Mouse (Mus musculus) urinary bladder, adult 18-20 months (tissue): ENCODE data around the gene Etfdh.

Experiments used
- DNase-seq, 2 experiments: peaks; one replicate each; pipeline ENCODE4 v3.0.0; 2022; ENCODE audit warnings: low spot score in 2 of 2, mixed read lengths in 2 of 2

Gene Etfdh

GRCm38 (mm10) chr3:79629416-79629730 lies at the start of gene Etfdh:
TSS of gene Etfdh (minus strand) at chr3:79629500.
- peak in 1 of 2 experiments; percentile 29 for DNase-seq

GRCm38 (mm10) chr3:79676411-79676810 lies 47.1 kb upstream of the Etfdh start:
- no peak for DNase-seq

- no peak for DNase-seq
These were observed 45.3 kb upstream of the Etfdh start for GRCm38 (mm10) chr3:79674641-79675040.

GRCm38 (mm10) chr3:79673082-79673481 lies 43.8 kb upstream of the Etfdh start:
- peak in 1 of 2 experiments; percentile 5 for DNase-seq

- DNase-seq: no peak
These were observed 42.9 kb upstream of the Etfdh start for GRCm38 (mm10) chr3:79672188-79672587.

- no peak for DNase-seq
These were observed 41.3 kb upstream of the Etfdh start for GRCm38 (mm10) chr3:79670556-79670955.

- DNase-seq: peak in 1 of 2 experiments; percentile 11
These were observed 35.6 kb upstream of the Etfdh start for GRCm38 (mm10) chr3:79664787-79665408.

DNA sequence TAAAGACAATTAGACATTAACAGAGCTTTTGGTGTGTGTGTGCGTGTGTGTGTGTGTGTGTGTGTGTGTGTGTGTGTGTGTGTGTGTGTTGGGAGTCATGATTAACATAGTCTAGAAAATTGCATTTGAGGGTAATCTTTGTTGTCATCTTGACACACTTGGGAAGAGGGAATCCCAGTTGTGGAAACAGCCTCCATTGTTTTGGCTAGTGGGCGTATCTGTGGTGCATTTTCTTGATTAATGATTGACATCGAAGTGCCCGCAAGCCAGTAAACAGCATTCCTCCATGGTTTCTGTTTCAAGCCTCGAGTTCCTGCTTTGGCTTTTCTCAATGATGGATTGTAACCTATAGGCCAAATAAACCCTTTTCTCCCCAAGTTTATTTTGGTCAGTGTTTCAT lies 27.4 kb upstream of the Etfdh start:
- no peak for DNase-seq

DNA sequence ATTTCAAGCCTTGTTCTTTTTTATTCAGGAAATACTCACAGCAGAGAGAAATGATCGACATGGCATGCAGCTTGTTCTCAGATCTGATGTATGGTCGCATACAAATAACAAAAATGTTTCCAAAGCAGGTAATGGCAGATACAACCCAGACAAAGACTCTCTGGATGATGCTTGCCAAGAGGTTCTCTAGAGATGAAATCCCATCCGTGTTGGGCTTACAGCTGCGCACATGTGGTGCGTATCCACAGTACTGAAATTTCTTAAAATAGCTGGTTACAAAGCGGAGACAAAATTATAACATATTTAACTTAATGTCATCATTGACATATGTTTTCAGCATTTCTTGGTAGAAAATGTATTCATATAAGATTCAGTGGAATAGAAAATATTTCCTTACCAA lies 22.8 kb upstream of the Etfdh start:
- no peak for DNase-seq

DNA sequence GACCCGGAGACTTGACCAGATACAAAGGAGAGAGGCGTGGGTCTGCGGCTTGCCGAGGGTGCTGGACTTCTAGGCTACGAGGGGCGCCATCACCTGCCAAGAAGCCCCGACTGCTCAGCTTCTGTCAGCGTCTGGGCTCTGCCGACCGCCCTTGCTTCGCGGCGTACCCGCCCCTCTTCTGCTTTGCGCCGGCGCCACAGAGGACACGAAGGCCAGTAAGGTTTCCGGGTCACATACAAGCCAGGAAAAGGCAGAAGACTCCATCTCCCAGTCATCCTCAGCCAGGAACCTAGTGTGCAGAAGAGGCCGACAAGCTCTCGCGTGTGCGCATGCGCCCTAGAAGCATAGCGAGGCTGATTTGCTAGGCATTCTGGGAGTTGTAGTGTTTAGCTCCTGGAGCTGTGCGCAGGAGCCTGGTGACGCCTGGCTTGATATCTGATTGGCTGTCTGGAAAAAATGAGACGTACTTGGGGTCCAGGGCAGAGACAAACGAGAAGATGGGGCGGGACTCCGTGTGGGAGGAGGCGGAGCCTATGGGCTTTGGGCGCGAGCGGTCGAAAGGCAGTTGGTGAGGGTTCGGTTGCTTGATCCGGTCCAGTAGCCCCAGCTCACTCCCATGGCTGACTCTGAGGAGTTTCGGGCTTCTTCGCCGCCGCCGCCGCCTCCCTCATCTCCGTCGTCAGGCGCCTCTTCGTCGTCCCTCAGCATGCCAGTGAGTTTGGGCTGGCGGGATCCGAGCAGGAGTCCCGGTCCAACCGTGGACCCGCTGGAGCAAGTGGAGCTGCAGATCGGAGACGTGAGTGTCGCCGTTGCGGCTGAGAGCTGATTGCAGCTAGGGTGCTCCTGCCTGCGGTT lies 512 bp downstream of the Etfdh start, which contains the start of gene 4930579G24Rik:
4930579G24Rik (plus strand) TSS at position 519 of the 855 bp plus-strand sequence.
- DNase-seq: peak; percentile 88 to 94

- no peak for DNase-seq
These were observed 1.1 kb downstream of the Etfdh start for GRCm38 (mm10) chr3:79628182-79628560.

- no peak for DNase-seq
These were observed 1.7 kb downstream of the Etfdh start for GRCm38 (mm10) chr3:79627484-79628181.

DNA sequence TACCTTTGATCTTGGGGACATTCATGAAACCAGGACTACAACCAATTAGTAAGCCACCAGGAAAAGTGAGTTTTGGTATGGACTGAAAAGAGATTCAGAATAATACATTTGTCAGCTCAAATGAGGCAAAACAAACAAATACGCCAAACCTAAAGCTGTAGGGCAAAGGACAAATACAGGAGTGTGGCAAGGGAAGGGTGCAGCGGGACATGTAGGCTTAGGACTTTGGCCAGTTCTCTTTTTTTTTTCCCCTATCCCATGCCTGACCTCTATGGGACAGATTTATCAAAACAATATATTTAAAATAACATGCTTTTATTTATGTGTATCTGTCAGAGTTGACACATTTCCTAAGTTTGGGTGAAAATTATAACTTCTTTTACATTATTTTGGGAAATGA lies 19.4 kb downstream of the Etfdh start:
- DNase-seq: no peak

- DNase-seq: no peak
These were observed 33.8 kb downstream of the Etfdh start for GRCm38 (mm10) chr3:79595468-79595867.

- DNase-seq: no peak
These were observed 37.4 kb downstream of the Etfdh start for GRCm38 (mm10) chr3:79591793-79592471.

- DNase-seq: peak; percentile 54 to 71
These were observed 38.2 kb downstream of the Etfdh start, which contains the start of gene Ppid for GRCm38 (mm10) chr3:79590863-79591792. TSS of gene Ppid (plus strand) at chr3:79591342.

- no peak for DNase-seq
These were observed 39.6 kb downstream of the Etfdh start for GRCm38 (mm10) chr3:79589671-79590070.

DNA sequence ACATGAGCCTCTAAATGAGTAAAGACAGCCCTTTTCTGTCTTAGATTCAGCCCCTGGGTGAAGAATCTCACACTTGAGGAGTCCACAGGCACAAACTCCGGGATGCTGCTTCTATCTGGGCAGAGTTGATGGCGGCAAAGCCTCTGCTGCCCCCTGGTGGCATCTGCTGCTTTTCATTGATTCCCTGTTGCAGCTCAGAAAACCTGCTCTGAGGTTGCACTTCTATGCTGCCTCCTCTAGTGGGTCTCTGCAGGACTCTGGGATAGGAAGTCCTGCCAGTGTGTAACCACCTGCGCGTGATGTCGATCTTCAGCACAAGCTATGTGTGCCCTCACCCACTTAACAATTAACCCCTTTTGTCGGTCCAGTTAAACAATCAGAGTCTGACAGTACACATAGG lies 42.5 kb downstream of the Etfdh start:
- DNase-seq: peak; percentile 71 to 81

GRCm38 (mm10) chr3:79579891-79580575 lies 49.3 kb downstream of the Etfdh start:
- DNase-seq: no peak

- DNase-seq: no peak
These were observed 51.1 kb downstream of the Etfdh start for GRCm38 (mm10) chr3:79578164-79578563.
